12 mouse cellular contexts compared by ENCODE assay signal in genomic region chr2:153914151-153914550, GRCm38 (mm10). TPM values are rescaled to one million over a fixed set of nuclear protein-coding genes. Genes with fewer than 3 reads are reported as not detected.
DNase-seq lines count a peak whose midpoint lies in the region; ATAC-seq lines count a peak whose summit lies in the region.
"Had no signal": no experiment of that assay in that cellular context is flagged by ENCODE, and none has a peak within 500 bp of the region (broad histone marks: within the 10 kb centered on the region; RNA-seq: fewer than 3 reads in every experiment).

No protein-coding gene starts in this region.

- no peaks in the 10 kb centered on the region for H3K4me1 ChIP-seq in forebrain, embryonic 11.5 days (replicated peaks; ENCODE audit: control insufficient read depth, insufficient read depth, low read length)
- H3K4me1 ChIP-seq: megakaryocyte, embryonic 14.5 days had no signal

- intact Hi-C loops in left cerebral cortex, postnatal 10 days (cut with DNase I), result no loop called here
- intact Hi-C loops in heart, postnatal 36 days (cut with DNase I), result no loop called here

- ATAC-seq in forebrain, embryonic 11.5 days (replicated peaks; ENCODE audit: low FRiP score), result no peak

- H3K27ac ChIP-seq in forebrain, embryonic 11.5 days (ENCODE audit: low read depth, low read length), result no peak overlapping the region

- H3K4me3 ChIP-seq in forebrain, embryonic 11.5 days (ENCODE audit: low read depth, low read length), result no peak overlapping the region
- H3K4me3 ChIP-seq: erythroblast, embryonic 14.5 days; megakaryocyte, embryonic 14.5 days had no signal

- no peak overlapping the region for H3K4me2 ChIP-seq in forebrain, embryonic 11.5 days (ENCODE audit: low read depth, low read length, severe bottlenecking)

- H3K36me3 ChIP-seq in forebrain, embryonic 11.5 days (ENCODE audit: control insufficient read depth, insufficient read depth, low read length), result no peaks in the 10 kb centered on the region

- DNase-seq in cerebellum, postnatal 10 days, result peak; percentile 42 to 51
- no peak for DNase-seq in cerebellum, adult 8-10 months
- peak; percentile 29 to 40 for DNase-seq in left cerebral cortex, postnatal 10 days (ENCODE audit: extremely low spot score in 1 of 2, low spot score in 2 of 2)
- DNase-seq in left cerebral cortex, adult 11 months (ENCODE audit: low spot score), result no peak
- peak; percentile 22 to 25 for DNase-seq in heart, postnatal 36 days
- DNase-seq in right cerebral cortex, postnatal 10 days (ENCODE audit: low spot score in 2 of 2), result peak; percentile 44 to 56
- no peak for DNase-seq in MN1 (ENCODE audit: low spot score)
- no peak for DNase-seq in forebrain, embryonic 11.5 days (ENCODE audit: low spot score)

- H3K27me3 ChIP-seq in forebrain, embryonic 11.5 days (ENCODE audit: control insufficient read depth, insufficient read depth, low read length), result no peaks in the 10 kb centered on the region

- no peak overlapping the region for H3K9ac ChIP-seq in forebrain, embryonic 11.5 days (ENCODE audit: low read length)

- 69% methylated on average over 5 of the region's 5 CpGs for WGBS in forebrain, embryonic 11.5 days

- no peaks in the 10 kb centered on the region for H3K9me3 ChIP-seq in forebrain, embryonic 11.5 days (ENCODE audit: control insufficient read depth, low read length)
- H3K9me3 ChIP-seq: megakaryocyte, embryonic 14.5 days had no signal

RNA-seq across cellular contexts. Expression of gene Bpifb3, which starts 3.9 kb away (rescaled TPM):
- total RNA-seq in left cerebral cortex, postnatal 10 days (2021), result not detected
- total RNA-seq in heart, postnatal 36 days (2021), result not detected
- not detected in 2 replicates for polyA plus RNA-seq in forebrain, embryonic 11.5 days (2014; fragmentation: Nextera tagmentation; extraction: Ambion mirVana)
- total RNA-seq: layer of hippocampus, postnatal 10 days had no signal
- polyA plus RNA-seq: erythroblast, embryonic 14.5 days had no signal

RNA-seq across cellular contexts. Expression of gene Bpifb6, which starts 14.0 kb away (rescaled TPM):
- total RNA-seq in left cerebral cortex, postnatal 10 days (2021), result not detected
- total RNA-seq in heart, postnatal 36 days (2021), result not detected
- polyA plus RNA-seq in forebrain, embryonic 11.5 days (2014; fragmentation: Nextera tagmentation; extraction: Ambion mirVana), result not detected in 2 replicates
- total RNA-seq: layer of hippocampus, postnatal 10 days had no signal
- polyA plus RNA-seq: erythroblast, embryonic 14.5 days; spleen, adult 2 months had no signal

RNA-seq across cellular contexts. Expression of gene Bpifb4, which starts 23.9 kb away (rescaled TPM):
- not detected for total RNA-seq in left cerebral cortex, postnatal 10 days (2021)
- not detected for total RNA-seq in heart, postnatal 36 days (2021)
- polyA plus RNA-seq in forebrain, embryonic 11.5 days (2014; fragmentation: Nextera tagmentation; extraction: Ambion mirVana), result not detected in 2 replicates
- total RNA-seq: layer of hippocampus, postnatal 10 days had no signal
- polyA plus RNA-seq: erythroblast, embryonic 14.5 days; spleen, adult 2 months had no signal

RNA-seq across cellular contexts. Expression of gene Bpifb2, which starts 39.3 kb away (rescaled TPM):
- not detected for total RNA-seq in left cerebral cortex, postnatal 10 days (2021)
- total RNA-seq in heart, postnatal 36 days (2021), result not detected
- polyA plus RNA-seq in forebrain, embryonic 11.5 days (2014; fragmentation: Nextera tagmentation; extraction: Ambion mirVana), result not detected in 2 replicates
- total RNA-seq: layer of hippocampus, postnatal 10 days had no signal
- polyA plus RNA-seq: erythroblast, embryonic 14.5 days had no signal

RNA-seq across cellular contexts. Expression of gene Sun5, which starts 43.3 kb away (rescaled TPM):
- total RNA-seq in left cerebral cortex, postnatal 10 days (2021), result not detected
- total RNA-seq in heart, postnatal 36 days (2021), result not detected
- polyA plus RNA-seq in forebrain, embryonic 11.5 days (2014; fragmentation: Nextera tagmentation; extraction: Ambion mirVana), result not detected in 2 replicates
- total RNA-seq: layer of hippocampus, postnatal 10 days had no signal
- polyA plus RNA-seq: erythroblast, embryonic 14.5 days; spleen, adult 2 months had no signal

Comparison
In these comparisons a context has a peak if more than half of its experiments do, and no peak if none do; other contexts are left out.
1. DNase-seq: peak in cerebellum, postnatal 10 days (2 of 2), left cerebral cortex, postnatal 10 days (2 of 2), heart, postnatal 36 days (2 of 2) and right cerebral cortex, postnatal 10 days (2 of 2); none in cerebellum, adult 8-10 months (single experiment), left cerebral cortex, adult 11 months (single experiment), MN1 (single experiment) and forebrain, embryonic 11.5 days (single experiment).